Mouse (Mus musculus): ENCODE data around the gene Olfr15.
A peak's percentile ranks its signal among the peaks of the same experiment; 100 is the strongest.

Gene Olfr15

GRCm38 (mm10) chr16:3876346-3876745 lies 45.7 kb downstream of the Olfr15 start:
- no peak for DNase-seq (ENCODE audit: low spot score)

- DNase-seq (ENCODE audit: low spot score): peak; percentile 95
Measured at GRCm38 (mm10) chr16:3884201-3885064, 53.8 kb downstream of the Olfr15 start, which contains the start of the genes Zfp597 and Gm20695. TSS of gene Zfp597 (minus strand) at chr16:3884561. TSS of gene Gm20695 (plus strand) at chr16:3884648.

GRCm38 (mm10) chr16:3885065-3885670 lies 54.5 kb downstream of the Olfr15 start:
- DNase-seq (ENCODE audit: low spot score): peak; percentile 19

- no peak for DNase-seq (ENCODE audit: low spot score)
Measured at GRCm38 (mm10) chr16:3891621-3892295, 61.1 kb downstream of the Olfr15 start.

- DNase-seq (ENCODE audit: low spot score): peak; percentile 79
Measured at GRCm38 (mm10) chr16:3893739-3894138, 63.1 kb downstream of the Olfr15 start.
